Mouse (Mus musculus) thymus, adult 18-20 months (tissue): ENCODE results near the gene 1700024B05Rik.
"Not testable (repeated sequence)": the region's sequence is repeated elsewhere in the genome, so short reads cannot be mapped to it uniquely, and the experiment has no call there.

ENCODE experiments used
- DNase-seq, 2 experiments: peaks; one replicate each; pipeline ENCODE4 v3.0.0; 2022; ENCODE audit warnings: mixed read lengths in 2 of 2

The 1700024B05Rik gene

GRCm38 (mm10) chr14:41943695-41944094 lies at the start of gene 1700024B05Rik:
Gene 1700024B05Rik, plus strand, starts transcription at chr14:41943995.
- not testable (repeated sequence) for DNase-seq

GRCm38 (mm10) chr14:41907190-41907589 lies 36.6 kb upstream of the 1700024B05Rik start, which contains the start of gene Gm7980:
Gene Gm7980, minus strand, starts transcription at chr14:41907290.
- not testable (repeated sequence) for DNase-seq

- DNase-seq: not testable (repeated sequence)
Measured at GRCm38 (mm10) chr14:41924649-41925048, 19.1 kb upstream of the 1700024B05Rik start, which contains the start of gene 1700049E17Rik1. Gene 1700049E17Rik1, plus strand, starts transcription at chr14:41924949.

DNA sequence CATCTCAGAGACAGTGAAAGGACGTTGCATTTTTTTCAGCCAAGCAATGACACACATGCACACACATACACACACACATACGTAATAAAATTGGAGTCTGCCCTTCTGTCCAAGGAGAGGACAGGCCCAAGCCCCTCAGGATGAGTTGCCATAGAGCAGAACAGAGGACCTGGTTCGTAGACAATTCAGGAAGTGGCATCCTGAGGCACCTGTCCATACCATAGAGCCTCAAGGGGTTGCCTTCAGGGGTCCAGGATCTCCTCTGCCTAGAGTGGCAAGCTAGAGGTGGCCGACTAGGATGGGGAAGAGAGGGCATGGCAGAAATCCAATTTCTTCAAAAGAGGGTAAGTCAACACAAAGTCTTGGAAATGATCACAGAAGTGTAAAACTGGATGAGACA lies 20.3 kb downstream of the 1700024B05Rik start:
- DNase-seq: not testable (repeated sequence)

DNA sequence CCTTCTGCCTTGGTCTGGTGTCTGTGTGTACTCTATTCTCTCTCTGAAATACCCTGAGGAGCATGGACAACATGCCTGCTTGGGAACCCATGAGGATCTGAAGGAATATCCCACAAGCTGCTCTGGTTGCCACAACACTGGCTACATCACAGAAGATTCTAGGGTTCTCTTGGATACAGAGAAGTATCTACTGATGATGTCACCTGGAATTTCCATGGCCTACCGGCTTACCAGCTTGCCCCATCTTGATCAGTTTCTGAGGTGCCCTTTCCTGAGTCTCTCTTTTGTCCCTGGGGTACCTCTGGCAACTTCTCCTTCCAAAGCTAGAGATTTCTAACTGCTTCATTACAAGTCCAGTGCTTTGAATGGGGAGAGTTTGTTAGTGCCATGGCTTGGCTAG lies 24.0 kb downstream of the 1700024B05Rik start, which contains the start of gene Gm6401:
TSS of gene Gm6401 (minus strand) at position 101 of the 400 bp plus-strand sequence.
- DNase-seq: not testable (repeated sequence)

- not testable (repeated sequence) for DNase-seq
Measured at GRCm38 (mm10) chr14:41968596-41968995, 24.8 kb downstream of the 1700024B05Rik start.

- not testable (repeated sequence) for DNase-seq
Measured at GRCm38 (mm10) chr14:41983225-41983624, 39.4 kb downstream of the 1700024B05Rik start, which contains the start of gene Gm3543. Gene Gm3543, minus strand, starts transcription at chr14:41983325.
